Mouse (Mus musculus) G1E (cell line): ENCODE data around the gene Parp11. TPM values are rescaled to one million over a fixed set of nuclear protein-coding genes. Genes with fewer than 3 reads are reported as not detected.
A peak's percentile ranks its signal among the peaks of the same experiment; 100 is the strongest.

ENCODE experiments used
- ATAC-seq: 2 replicates; pipeline ENCODE4 v1.8.0; 2016; ENCODE audit warnings: mild to moderate bottlenecking; ENCODE audit not compliant: insufficient number of reproducible peaks, poor library complexity, low FRiP score, severe bottlenecking; ENCODE audit errors: extremely low read depth
- DNase-seq: peaks from one replicate; pipeline ENCODE4 v3.0.0; 2012; ENCODE audit warnings: low spot score
- H3K27me3 ChIP-seq: 2 replicates; pipeline ENCODE4 v1.6.1; 2012; ENCODE audit warnings: mild to moderate bottlenecking, low read length, inconsistent platforms; ENCODE audit not compliant: insufficient read depth
- H3K36me3 ChIP-seq: replicated peaks from 2 replicates; pipeline ENCODE3; 2012; ENCODE audit warnings: mild to moderate bottlenecking, inconsistent platforms
- H3K4me1 ChIP-seq: 2 replicates; pipeline ENCODE4 v1.6.1; 2012; ENCODE audit warnings: low read depth, low read length, inconsistent platforms, mixed read lengths; ENCODE audit not compliant: insufficient read depth
- H3K4me3 ChIP-seq: 2 replicates; pipeline ENCODE4 v1.5.1; 2012; ENCODE audit warnings: low read depth, mild to moderate bottlenecking, inconsistent platforms, low read length, moderate library complexity, mixed read lengths
- H3K9me3 ChIP-seq: replicated peaks from 2 replicates; pipeline ENCODE4 v1.6.1; 2012; ENCODE audit warnings: inconsistent platforms
- CTCF ChIP-seq: IDR thresholded peaks from 2 replicates; pipeline ENCODE4 v1.5.1; 2012; ENCODE audit warnings: low read depth, low read length, inconsistent platforms, mixed read lengths
- GATA1 ChIP-seq: IDR thresholded peaks from 2 replicates; pipeline ENCODE4 v1.6.1; 2012; ENCODE audit warnings: borderline replicate concordance, low read length, inconsistent platforms, mixed read lengths
- GATA2 ChIP-seq: IDR thresholded peaks from 2 replicates; pipeline ENCODE4 v1.6.1; 2012; ENCODE audit warnings: low read depth, low read length, inconsistent platforms, borderline replicate concordance
- POLR2AphosphoS5 ChIP-seq: IDR thresholded peaks from 2 replicates; pipeline ENCODE4 v1.6.1; 2012; ENCODE audit warnings: low read depth, low read length, inconsistent platforms; ENCODE audit not compliant: insufficient replicate concordance
- TAL1 ChIP-seq: conservative IDR thresholded peaks from 2 replicates; pipeline ENCODE4 v1.6.1; 2012; ENCODE audit warnings: low read depth, low read length, inconsistent platforms, mixed read lengths
- polyA plus RNA-seq: library from polyadenylated mRNA; stranded (reverse); fragments of >175 nt; gene quantifications from 2 replicates; pipeline ENCODE4 v1.2.3, GENCODE M21; 2012
- total RNA-seq, 2 experiments: library from RNA; stranded (forward) in 1 of 2; stranded (reverse) in 1 of 2; fragments of 200-1000 nt in 1 of 2; fragments of >200 nt in 1 of 2; fragmentation: Nextera tagmentation in 1 of 2; gene quantifications; 2 replicates each; pipeline ENCODE4 v1.2.3; 2014 to 2017

The Parp11 gene
- total RNA-seq (2014; fragmentation: Nextera tagmentation) (19.5 and 27.5 TPM in 2 replicates), total RNA-seq (2017) (22.3 and 26.8 TPM in 2 replicates), polyA plus RNA-seq (5.0 and 5.7 TPM in 2 replicates)

GRCm38 (mm10) chr6:127446436-127446890 lies at the start of gene Parp11:
Gene Parp11 (plus strand): TSS chr6:127446840.
- TF ChIP-seq POLR2AphosphoS5 (no peak), CTCF (peak; percentile 29; the same call in 1 of the 2 replicates), GATA2 (no peak)
- Histone ChIP-seq H3K36me3 (no peaks in the 10 kb centered on the region), H3K9me3 (no peaks in the 10 kb centered on the region), H3K4me3 (no peak within 1 kb of the TSS), H3K4me1 (peaks cover 23% of the 10 kb centered on the region), H3K27me3 (peaks cover 27% of the 10 kb centered on the region)
- DNase-seq (no peak), ATAC-seq (peak; percentile 62)

DNA sequence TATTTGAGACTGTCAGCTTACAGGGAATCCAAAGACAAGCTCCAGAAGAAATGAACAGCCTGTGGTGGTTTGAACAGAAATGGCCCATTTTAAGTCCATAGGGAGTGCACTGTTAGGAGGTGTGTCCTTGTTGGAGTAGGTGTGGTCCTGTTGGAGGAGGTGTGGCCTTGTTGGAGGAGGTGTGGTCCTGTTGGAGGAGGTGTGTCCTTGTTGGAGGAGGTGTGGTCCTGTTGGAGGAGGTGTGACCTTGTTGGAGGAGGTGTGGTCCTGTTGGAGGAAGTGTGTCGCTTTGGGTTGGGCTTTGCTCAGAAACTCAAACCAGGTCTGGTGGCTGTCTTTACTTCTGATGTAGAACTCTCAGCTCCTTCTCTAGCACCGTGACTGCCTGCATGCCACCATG lies 48.6 kb upstream of the Parp11 start:
- TF ChIP-seq GATA1 (no peak), POLR2AphosphoS5 (no peak), CTCF (no peak)
- DNase-seq (no peak), ATAC-seq (no peak)
- H3K4me1 ChIP-seq = peaks cover 5% of the 10 kb centered on the region; the same call in 1 of the 2 replicates
- no peaks in the 10 kb centered on the region for H3K27me3 ChIP-seq
- no peaks in the 10 kb centered on the region for H3K36me3 ChIP-seq
- no peaks in the 10 kb centered on the region for H3K9me3 ChIP-seq
- H3K4me3 ChIP-seq = no peak overlapping the region

- Histone ChIP-seq H3K27me3 (no peaks in the 10 kb centered on the region), H3K9me3 (no peaks in the 10 kb centered on the region), H3K4me1 (peaks cover 5% of the 10 kb centered on the region; the same call in 1 of the 2 replicates), H3K4me3 (no peak overlapping the region), H3K36me3 (no peaks in the 10 kb centered on the region)
- DNase-seq = no peak
- ATAC-seq = no peak
- no peak for TF ChIP-seq CTCF
- no peak for TF ChIP-seq GATA1
- TF ChIP-seq TAL1 = no peak
- no peak for TF ChIP-seq POLR2AphosphoS5
- TF ChIP-seq GATA2 = no peak
Observed at GRCm38 (mm10) chr6:127401419-127401818, 45.2 kb upstream of the Parp11 start.

DNA sequence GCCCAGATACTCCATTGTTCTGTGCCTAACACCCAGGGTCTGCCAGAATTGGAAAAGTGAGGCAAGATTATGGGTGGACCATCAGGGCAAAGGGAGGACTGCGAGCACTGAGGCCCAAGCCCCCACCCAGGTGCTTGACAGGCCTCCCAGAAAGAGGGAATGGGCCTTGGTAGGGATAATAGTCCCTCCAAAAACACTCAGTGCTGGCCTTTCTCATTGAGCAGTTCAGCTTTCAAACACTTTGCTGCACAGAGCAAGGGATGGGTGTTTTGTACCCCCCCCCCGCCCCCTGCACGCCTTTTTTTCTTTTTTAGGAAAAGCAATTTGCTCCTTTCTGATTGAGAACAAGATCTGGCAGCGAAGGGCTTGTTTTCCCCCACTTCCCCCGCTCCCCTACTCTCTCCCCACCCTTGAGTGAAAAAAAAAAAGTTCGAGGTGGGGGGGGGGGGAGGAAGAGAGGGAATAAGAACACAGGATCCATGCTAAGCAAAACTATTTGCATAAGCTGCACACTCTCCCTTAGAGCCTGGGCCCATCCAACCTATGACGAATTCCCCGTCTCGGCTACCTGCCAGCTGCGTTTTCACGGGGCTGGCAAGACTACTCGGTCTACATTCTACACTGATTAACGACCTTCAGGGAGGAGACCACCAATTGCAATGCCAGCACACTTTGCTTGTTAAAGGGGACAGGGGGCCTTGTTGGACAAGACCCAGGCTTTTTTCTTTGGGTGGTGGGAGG lies 42.4 kb upstream of the Parp11 start:
- ATAC-seq = no peak
- no peak for TF ChIP-seq POLR2AphosphoS5

GRCm38 (mm10) chr6:127405682-127406081 lies 41.0 kb upstream of the Parp11 start:
- TF ChIP-seq GATA1 (no peak), TAL1 (no peak), CTCF (no peak), POLR2AphosphoS5 (no peak), GATA2 (no peak)
- no peaks in the 10 kb centered on the region for H3K36me3 ChIP-seq
- no peak for ATAC-seq
- no peaks in the 10 kb centered on the region for H3K4me1 ChIP-seq
- H3K9me3 ChIP-seq = no peaks in the 10 kb centered on the region
- DNase-seq = no peak
- peaks cover 4% of the 10 kb centered on the region; the same call in 1 of the 2 replicates for H3K27me3 ChIP-seq
- no peak overlapping the region for H3K4me3 ChIP-seq

More for the DNA sequence above, 42.4 kb upstream of the Parp11 start:
- no peaks in the 10 kb centered on the region for H3K36me3 ChIP-seq
- no peak overlapping the region for H3K4me3 ChIP-seq
- no peak for DNase-seq
- H3K9me3 ChIP-seq = no peaks in the 10 kb centered on the region
- H3K27me3 ChIP-seq = peaks cover 4% of the 10 kb centered on the region; the same call in 1 of the 2 replicates
- H3K4me1 ChIP-seq = no peaks in the 10 kb centered on the region

DNA sequence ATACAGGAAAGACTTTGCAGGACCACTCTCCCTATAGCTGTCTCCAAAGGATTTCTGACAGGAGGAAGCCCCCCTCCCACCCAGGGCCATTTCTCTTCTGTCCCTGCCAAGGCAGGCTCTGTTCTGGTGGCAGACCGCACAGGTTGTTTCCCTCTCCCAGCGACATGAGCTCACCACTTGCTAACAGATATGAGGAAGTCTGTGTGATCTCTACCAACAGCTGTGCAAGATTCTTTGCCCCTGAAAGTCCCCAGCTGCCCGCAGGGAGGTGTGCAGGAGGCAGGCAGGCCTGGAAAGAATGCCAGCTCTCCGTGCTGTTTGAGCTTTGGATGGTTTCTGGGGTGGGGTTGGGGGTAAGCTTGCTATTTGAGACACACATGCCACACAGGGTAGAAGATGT lies 38.9 kb upstream of the Parp11 start:
- Histone ChIP-seq H3K36me3 (no peaks in the 10 kb centered on the region), H3K4me3 (no peak overlapping the region), H3K27me3 (peaks cover 4% of the 10 kb centered on the region; the same call in 1 of the 2 replicates), H3K9me3 (no peaks in the 10 kb centered on the region), H3K4me1 (no peaks in the 10 kb centered on the region)
- DNase-seq (no peak), ATAC-seq (no peak)
- TF ChIP-seq POLR2AphosphoS5 = no peak
- TF ChIP-seq GATA2 = no peak
- TF ChIP-seq TAL1 = no peak
- TF ChIP-seq GATA1 = no peak
- TF ChIP-seq CTCF = no peak
